ENCODE assay signal across 8 mouse cellular contexts in the genomic region with DNA sequence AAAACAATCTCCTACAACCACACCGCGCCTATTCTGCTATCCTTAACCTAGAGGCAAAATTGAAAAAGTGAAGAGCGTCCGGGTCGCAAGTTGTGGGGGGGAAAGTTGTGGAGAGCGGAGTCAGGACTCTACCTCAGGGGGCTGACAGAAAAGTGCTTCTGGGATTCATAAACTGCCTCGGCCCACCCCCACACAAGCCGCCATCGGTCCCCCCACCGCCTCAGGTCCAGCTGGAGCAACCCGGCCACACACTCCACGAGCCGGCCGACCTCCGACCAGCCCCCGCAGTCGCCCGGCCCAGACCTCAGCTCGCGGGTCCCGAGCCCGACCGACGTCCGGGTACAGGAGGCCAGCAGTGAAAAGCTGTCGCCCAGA. TPM values are rescaled to one million over a fixed set of nuclear protein-coding genes. Genes with fewer than 3 reads are reported as not detected.
DNase-seq lines count a peak whose midpoint lies in the region; ATAC-seq and TF ChIP-seq lines count a peak whose summit lies in the region.

No protein-coding gene starts in this region.

- peaks cover 2% of the 10 kb centered on the region for H3K4me1 ChIP-seq in spleen, adult 2 months (ENCODE audit: control insufficient read depth, insufficient read depth, insufficient read length)
- peaks cover 13% of the 10 kb centered on the region for H3K4me1 ChIP-seq in limb, embryonic 15.5 days

- peak overlapping the region; percentile 68 for H3K9ac ChIP-seq in limb, embryonic 15.5 days

- TF ChIP-seq CTCF in spleen, adult 2 months (IDR thresholded peaks at IDR 0.05; ENCODE audit: extremely low read depth, insufficient read depth, insufficient read length, insufficient replicate concordance): no peak

- peak overlapping the region; percentile 80 for H3K27ac ChIP-seq in spleen, adult 2 months (ENCODE audit: insufficient read depth, low read length)
- peak overlapping the region; percentile 86 for H3K27ac ChIP-seq in limb, embryonic 15.5 days

- H3K36me3 ChIP-seq in spleen, adult 2 months (ENCODE audit: control insufficient read depth, insufficient read depth, low read length): no peaks in the 10 kb centered on the region
- no peaks in the 10 kb centered on the region; the same call in 1 of the 2 replicates for H3K36me3 ChIP-seq in limb, embryonic 15.5 days

- WGBS in spleen, adult 2 months: under 1% methylated on average over 26 of the region's 26 CpGs
- WGBS in limb, embryonic 15.5 days: 0% methylated on average over 26 of the region's 26 CpGs

- H3K9me3 ChIP-seq in limb, embryonic 15.5 days: no peaks in the 10 kb centered on the region

- peak overlapping the region; percentile 51 for H3K4me2 ChIP-seq in limb, embryonic 15.5 days

- peak overlapping the region; percentile 84 for H3K4me3 ChIP-seq in spleen, adult 2 months (ENCODE audit: extremely low read depth, insufficient read depth, insufficient read length)
- peak overlapping the region; percentile 84 for H3K4me3 ChIP-seq in limb, embryonic 15.5 days

- no peak for TF ChIP-seq POLR2A in spleen, adult 2 months (IDR thresholded peaks at IDR 0.05; ENCODE audit: low read depth, low read length)

- no peaks in the 10 kb centered on the region for H3K27me3 ChIP-seq in spleen, adult 2 months (ENCODE audit: control insufficient read depth, insufficient read depth, low read length)
- H3K27me3 ChIP-seq in limb, embryonic 15.5 days: no peaks in the 10 kb centered on the region

- DNase-seq in cerebellum, postnatal 36 days: no peak
- DNase-seq in spleen, adult 2 months (ENCODE audit: low read depth in 1 of 2, low spot score in 2 of 2): no peak
- DNase-seq in spleen, adult 18-20 months: no peak
- DNase-seq in adrenal gland, postnatal 14 days: no peak
- no peak for DNase-seq in yolk sac, embryonic 10.5 days (ENCODE audit: low spot score)
- DNase-seq in thymus, adult 18-20 months: no peak

- peak; percentile 0 for ATAC-seq in cerebellum, adult (ENCODE audit: insufficient number of reproducible peaks, low FRiP score, low TSS enrichment)
- peak; percentile 45 for ATAC-seq in limb, embryonic 15.5 days (ENCODE audit: insufficient number of reproducible peaks, low FRiP score, low TSS enrichment, low read depth)

RNA-seq across cellular contexts. Expression of a gene that starts 0.4 kb away (rescaled TPM):
- polyA plus RNA-seq in spleen, adult 2 months (2012; rRNA removed): 3.7 and 4.1 TPM in 2 replicates
- polyA plus RNA-seq in limb, embryonic 15.5 days (2015; fragmentation: Nextera tagmentation; extraction: Ambion mirVana): 21.6 and 25.1 TPM in 2 replicates
- total RNA-seq in adrenal gland, postnatal 14 days (2021): 20.2 and 24.4 TPM in 2 replicates

RNA-seq across cellular contexts. Expression of a gene that starts 0.5 kb away (rescaled TPM):
- polyA plus RNA-seq in spleen, adult 2 months (2012; rRNA removed): 11.9 and 14.2 TPM in 2 replicates
- polyA plus RNA-seq in limb, embryonic 15.5 days (2015; fragmentation: Nextera tagmentation; extraction: Ambion mirVana): 37.9 and 40.2 TPM in 2 replicates
- total RNA-seq in adrenal gland, postnatal 14 days (2021): 26.9 and 28.9 TPM in 2 replicates
